Mouse (Mus musculus) hindbrain, embryonic 13.5 days (tissue): ENCODE results near the gene Miga1. TPM values are rescaled to one million over a fixed set of nuclear protein-coding genes. Genes with fewer than 3 reads are reported as not detected.

Experiments
- ATAC-seq: fragments of 200-750 bp; cut with Nextera tagmentation; 2 replicates; pipeline ENCODE4 v1.8.0; 2017; ENCODE audit warnings: moderate TSS enrichment; ENCODE audit not compliant: low FRiP score
- H3K27ac ChIP-seq: fragments of 300-500 bp; sonication (generic); 2 replicates; pipeline ENCODE4 v1.5.1; 2015; ENCODE audit warnings: inconsistent platforms, mild to moderate bottlenecking, moderate library complexity
- H3K27me3 ChIP-seq: fragments of 300-500 bp; sonication (generic); 2 replicates; pipeline ENCODE4 v1.6.1; 2015; ENCODE audit warnings: mild to moderate bottlenecking, inconsistent platforms
- H3K36me3 ChIP-seq: fragments of 300-500 bp; sonication (generic); 2 replicates; pipeline ENCODE4 v1.6.1; 2015; ENCODE audit warnings: mild to moderate bottlenecking, inconsistent platforms
- H3K4me1 ChIP-seq: fragments of 300-500 bp; sonication (generic); replicated peaks from 2 replicates; pipeline ENCODE4 v1.6.1; 2015; ENCODE audit warnings: inconsistent platforms
- H3K4me2 ChIP-seq: fragments of 300-500 bp; sonication (generic); 2 replicates; pipeline ENCODE4 v1.6.1; 2015; ENCODE audit warnings: inconsistent platforms, mild to moderate bottlenecking, moderate library complexity
- H3K4me3 ChIP-seq: fragments of 300-500 bp; sonication (generic); 2 replicates; pipeline ENCODE4 v1.5.1; 2015; ENCODE audit warnings: mild to moderate bottlenecking, inconsistent platforms
- H3K9ac ChIP-seq: fragments of 300-500 bp; sonication (generic); 2 replicates; pipeline ENCODE4 v1.6.1; 2015; ENCODE audit warnings: mild to moderate bottlenecking, inconsistent platforms
- H3K9me3 ChIP-seq: fragments of 300-500 bp; sonication (generic); 2 replicates; pipeline ENCODE4 v1.6.1; 2016; ENCODE audit warnings: inconsistent platforms
- WGBS: fragments of 180-500 bp; shearing (Covaris S2); methylation state at CpG from one replicate; pipeline ENCODE4 v1.1.7; 2015; 5-methylcytosine and 5-hydroxymethylcytosine counted together
- polyA plus RNA-seq: library from polyadenylated mRNA; unstranded; fragments of >200 nt; fragmentation: Nextera tagmentation; extraction: Ambion mirVana; gene quantifications from 2 replicates; pipeline ENCODE4 v1.2.1, GENCODE M21; 2015

Miga1 gene
- polyA plus RNA-seq, 1 experiment from 2014 or later, result 18.9 TPM

DNA sequence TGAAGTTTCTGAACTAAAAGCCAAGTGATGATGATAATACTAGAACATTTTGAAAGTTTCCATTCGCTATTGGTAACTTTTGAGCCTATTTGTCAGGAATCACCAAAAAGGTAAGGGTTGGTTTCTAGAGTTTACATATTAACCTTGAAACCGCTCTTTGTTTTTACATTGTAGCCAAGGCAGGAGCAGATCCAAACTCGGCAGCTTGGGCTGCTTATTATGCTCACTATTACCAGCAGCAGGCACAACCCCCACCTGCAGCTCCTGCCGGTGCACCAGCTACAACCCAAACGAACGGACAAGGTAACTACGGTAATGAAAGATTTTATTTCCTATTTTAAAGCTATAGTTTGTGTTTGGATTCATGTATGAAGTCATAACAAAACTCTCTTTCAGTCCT, 114.3 kb downstream of the Miga1 start:
- Histone ChIP-seq H3K9ac (no peak overlapping the region), H3K27ac (no peak overlapping the region), H3K4me3 (no peak overlapping the region), H3K36me3 (peaks cover 85% of the 10 kb centered on the region), H3K4me1 (no peaks in the 10 kb centered on the region), H3K9me3 (no peaks in the 10 kb centered on the region), H3K27me3 (no peaks in the 10 kb centered on the region), H3K4me2 (no peak overlapping the region)
- WGBS, result 94% methylated on average over 7 of the region's 7 CpGs
- ATAC-seq, result no peak

DNA sequence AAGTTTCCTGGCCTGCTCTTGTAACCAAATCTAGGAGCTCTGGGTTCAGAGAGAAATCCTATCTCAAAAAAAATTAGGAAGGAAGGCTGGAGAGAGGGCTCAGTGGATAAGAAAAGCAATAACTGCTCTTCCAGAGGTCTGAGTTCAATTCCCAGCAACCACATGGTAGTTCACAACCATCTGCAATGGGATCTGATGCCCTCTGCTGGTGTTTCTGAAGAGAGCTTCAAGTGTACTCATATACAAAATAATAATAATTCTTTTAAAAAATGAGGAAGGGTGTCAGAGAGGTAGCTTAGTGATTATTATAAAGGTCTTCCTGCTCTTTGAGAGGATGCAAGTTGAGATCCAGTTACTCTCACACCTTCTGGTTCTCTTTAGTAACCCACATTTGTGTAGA, 115.3 kb downstream of the Miga1 start:
- H3K4me2 ChIP-seq, result no peak overlapping the region
- H3K27ac ChIP-seq, result no peak overlapping the region
- no peak overlapping the region for H3K9ac ChIP-seq
- peaks cover 88% of the 10 kb centered on the region for H3K36me3 ChIP-seq
- no peaks in the 10 kb centered on the region for H3K4me1 ChIP-seq
- H3K27me3 ChIP-seq, result no peaks in the 10 kb centered on the region
- ATAC-seq, result no peak
- H3K9me3 ChIP-seq, result no peaks in the 10 kb centered on the region
- no peak overlapping the region for H3K4me3 ChIP-seq

Other genes with a start within 250 kb of the Miga1 start
- gene Gipc2, start 174.2 kb downstream of the Miga1 start, polyA plus RNA-seq, result 8.4 and 9.2 TPM in 2 replicates
- 37.0 and 37.5 TPM in 2 replicates for gene Dnajb4, start 130.1 kb downstream of the Miga1 start, polyA plus RNA-seq
- 297 and 299 TPM in 2 replicates for gene Fubp1, start 130.0 kb downstream of the Miga1 start, polyA plus RNA-seq
- gene Nexn, start 74.1 kb downstream of the Miga1 start, polyA plus RNA-seq, result 3.1 and 3.8 TPM in 2 replicates
- gene Usp33, start 6.1 kb upstream of the Miga1 start, polyA plus RNA-seq, result 88.0 and 89.3 TPM in 2 replicates
- gene Zzz3, start 55.1 kb upstream of the Miga1 start, polyA plus RNA-seq, result 36.0 and 37.0 TPM in 2 replicates